ENCODE assay signal across 8 mouse cellular contexts in genomic region chrX:160609849-160610248, GRCm38 (mm10).
DNase-seq lines count a peak whose midpoint lies in the region; ATAC-seq and TF ChIP-seq lines count a peak whose summit lies in the region.

No protein-coding gene starts in this region.

- H3K36me3 ChIP-seq in liver, adult 2 months (ENCODE audit: control insufficient read depth, insufficient read depth, low read length) = no peaks in the 10 kb centered on the region
- no peaks in the 10 kb centered on the region for H3K36me3 ChIP-seq in liver, embryonic 12.5 days

- no peaks in the 10 kb centered on the region for H3K79me2 ChIP-seq in liver, adult 2 months (ENCODE audit: control insufficient read depth, insufficient read depth, low read length)

- H3K27me3 ChIP-seq in liver, adult 2 months (ENCODE audit: control insufficient read depth, insufficient read depth, low read length) = no peaks in the 10 kb centered on the region
- H3K27me3 ChIP-seq in liver, embryonic 12.5 days (replicated peaks) = no peaks in the 10 kb centered on the region; the same call in 1 of the 2 replicates

- H3K4me1 ChIP-seq in liver, adult 2 months (ENCODE audit: control insufficient read depth, insufficient read depth, low read length) = no peaks in the 10 kb centered on the region
- H3K4me1 ChIP-seq in liver, embryonic 12.5 days = no peaks in the 10 kb centered on the region

- peak; percentile 52 for DNase-seq in adrenal gland, postnatal 10 days
- no peak for DNase-seq in adrenal gland, postnatal 4 days (ENCODE audit: low spot score in 2 of 2)
- peak; percentile 28 for DNase-seq in liver, adult 2 months (ENCODE audit: extremely low read depth, low read depth, low spot score)
- peak; percentile 35 for DNase-seq in embryo, embryonic 9.5 days (ENCODE audit: extremely low spot score)
- DNase-seq in left cerebral cortex, postnatal 25 days (ENCODE audit: low spot score in 2 of 2) = no peak
- no peak for DNase-seq in Muller cell, postnatal 12 days (ENCODE audit: inconsistent ontology term)

- ATAC-seq in liver, embryonic 12.5 days = no peak
- peak; percentile 67 for ATAC-seq in megakaryocyte, adult 5-6 weeks (ENCODE audit: poor library complexity, severe bottlenecking)

- H3K27ac ChIP-seq in liver, adult 2 months (replicated peaks; ENCODE audit: insufficient read depth, low read depth, low read length) = no peak overlapping the region
- no peak overlapping the region for H3K27ac ChIP-seq in liver, embryonic 12.5 days

- no peak for TF ChIP-seq POLR2A in liver, adult 2 months (IDR thresholded peaks at IDR 0.05; ENCODE audit: extremely low read depth, insufficient read depth, low read length)

- 34% methylated on average over 3 of the region's 3 CpGs for WGBS in liver, adult 2 months
- 20% methylated on average over 3 of the region's 3 CpGs for WGBS in liver, embryonic 12.5 days (ENCODE audit: insufficient replicate concordance)

- H3K4me2 ChIP-seq in liver, embryonic 12.5 days = no peak overlapping the region

- peak; percentile 47; the same call in 1 of the 2 replicates for TF ChIP-seq CTCF in liver, adult 2 months (IDR thresholded peaks at IDR 0.05; ENCODE audit: low read depth, low read length)

- no peak overlapping the region for H3K4me3 ChIP-seq in liver, adult 2 months (ENCODE audit: insufficient read depth, low read depth, low read length)
- H3K4me3 ChIP-seq in liver, embryonic 12.5 days = no peak overlapping the region

- H3K9ac ChIP-seq in liver, adult 2 months (ENCODE audit: low read depth, low read length) = no peak overlapping the region
- H3K9ac ChIP-seq in liver, embryonic 12.5 days = no peak overlapping the region

- no peaks in the 10 kb centered on the region for H3K9me3 ChIP-seq in liver, embryonic 12.5 days (replicated peaks)

- intact Hi-C loops in left cerebral cortex, postnatal 25 days (cut with DNase I) = no loop called here

Comparison
In these comparisons a context has a peak if more than half of its experiments do, and no peak if none do; other contexts are left out.
1. DNase-seq: peak in adrenal gland, postnatal 10 days (single experiment), liver, adult 2 months (single experiment) and embryo, embryonic 9.5 days (single experiment); none in adrenal gland, postnatal 4 days (0 of 2), left cerebral cortex, postnatal 25 days (0 of 2) and Muller cell, postnatal 12 days (single experiment).